ENCODE assay signal across 10 mouse cellular contexts in the genomic region with DNA sequence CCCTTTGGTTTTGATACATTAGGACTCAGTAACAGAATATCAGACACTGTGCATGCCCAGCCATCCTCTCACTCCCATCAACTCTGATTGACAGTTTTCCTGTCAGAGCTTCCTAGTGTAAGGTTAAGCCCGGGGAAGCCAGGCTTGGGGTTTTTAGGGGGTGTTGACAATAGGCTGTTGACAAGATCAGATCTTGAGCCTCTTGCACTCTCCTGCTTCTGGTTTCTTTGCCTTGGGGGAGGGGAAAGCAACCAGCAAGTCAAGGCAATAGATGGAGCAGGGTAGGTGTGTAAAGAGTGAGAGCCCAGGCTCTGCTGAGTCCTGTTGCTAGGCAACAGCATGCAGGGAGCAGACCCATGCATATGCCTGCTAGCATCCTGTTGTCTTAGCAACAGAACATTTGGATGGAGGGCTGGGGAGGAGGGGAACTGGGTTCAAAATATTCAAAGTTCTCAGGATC.
DNase-seq lines count a peak whose midpoint lies in the region; ATAC-seq and TF ChIP-seq lines count a peak whose summit lies in the region.
"Had no signal": no experiment of that assay in that cellular context is flagged by ENCODE, and none has a peak within 500 bp of the region (broad histone marks: within the 10 kb centered on the region; RNA-seq: fewer than 3 reads in every experiment).

No protein-coding gene starts in this region.

- no peaks in the 10 kb centered on the region for H3K27me3 ChIP-seq in forebrain, embryonic 15.5 days
- H3K27me3 ChIP-seq in midbrain, postnatal 0 days (ENCODE audit: insufficient read depth, low read length) = no peaks in the 10 kb centered on the region
- no peaks in the 10 kb centered on the region for H3K27me3 ChIP-seq in liver, embryonic 11.5 days (replicated peaks; ENCODE audit: control insufficient read depth, insufficient read depth, low read length)
- H3K27me3 ChIP-seq in liver, embryonic 12.5 days (replicated peaks) = no peaks in the 10 kb centered on the region
- H3K27me3 ChIP-seq: liver, embryonic 13.5 days had no signal

- ATAC-seq in forebrain, embryonic 15.5 days (replicated peaks) = peak; percentile 99
- peak; percentile 97 for ATAC-seq in midbrain, postnatal 0 days (ENCODE audit: low FRiP score)
- ATAC-seq in liver, embryonic 11.5 days (replicated peaks; ENCODE audit: low FRiP score) = no peak
- ATAC-seq in liver, embryonic 12.5 days = no peak

- H3K9me3 ChIP-seq in forebrain, embryonic 15.5 days = no peaks in the 10 kb centered on the region
- no peaks in the 10 kb centered on the region for H3K9me3 ChIP-seq in midbrain, postnatal 0 days (ENCODE audit: low read length)
- no peaks in the 10 kb centered on the region for H3K9me3 ChIP-seq in liver, embryonic 11.5 days (ENCODE audit: control insufficient read depth, low read length)
- H3K9me3 ChIP-seq in liver, embryonic 12.5 days (replicated peaks) = no peaks in the 10 kb centered on the region
- H3K9me3 ChIP-seq: liver, embryonic 13.5 days had no signal

- H3K9ac ChIP-seq in forebrain, embryonic 15.5 days (replicated peaks) = no peak overlapping the region
- no peak overlapping the region for H3K9ac ChIP-seq in midbrain, postnatal 0 days (replicated peaks; ENCODE audit: low read length, poor library complexity, severe bottlenecking)
- H3K9ac ChIP-seq in liver, embryonic 11.5 days (ENCODE audit: low read depth, low read length) = no peak overlapping the region
- no peak overlapping the region for H3K9ac ChIP-seq in liver, embryonic 12.5 days
- H3K9ac ChIP-seq: liver, embryonic 13.5 days had no signal

- H3K4me2 ChIP-seq in forebrain, embryonic 15.5 days (replicated peaks) = no peak overlapping the region
- H3K4me2 ChIP-seq in midbrain, postnatal 0 days (ENCODE audit: low read depth, low read length, poor library complexity, severe bottlenecking) = 0 out of 2 replicates have a peak overlapping the region, but pooled peaks have one; percentile 16
- H3K4me2 ChIP-seq in liver, embryonic 11.5 days = no peak overlapping the region
- H3K4me2 ChIP-seq in liver, embryonic 12.5 days = no peak overlapping the region
- H3K4me2 ChIP-seq: liver, embryonic 13.5 days had no signal

- H3K27ac ChIP-seq in forebrain, embryonic 15.5 days (replicated peaks) = peak overlapping the region; percentile 50
- peak overlapping the region; percentile 74 for H3K27ac ChIP-seq in midbrain, postnatal 0 days (ENCODE audit: low read depth, low read length)
- no peak overlapping the region for H3K27ac ChIP-seq in liver, embryonic 11.5 days (ENCODE audit: low read depth, low read length)
- H3K27ac ChIP-seq in liver, embryonic 12.5 days = no peak overlapping the region
- H3K27ac ChIP-seq: liver, embryonic 13.5 days had no signal

- H3K4me1 ChIP-seq in forebrain, embryonic 15.5 days = peaks cover 19% of the 10 kb centered on the region
- peaks cover 12% of the 10 kb centered on the region for H3K4me1 ChIP-seq in midbrain, postnatal 0 days (ENCODE audit: insufficient read depth, low read length)
- H3K4me1 ChIP-seq in liver, embryonic 11.5 days (replicated peaks; ENCODE audit: control insufficient read depth, insufficient read depth, low read length) = no peaks in the 10 kb centered on the region
- H3K4me1 ChIP-seq in liver, embryonic 12.5 days = no peaks in the 10 kb centered on the region
- H3K4me1 ChIP-seq: liver, embryonic 13.5 days had no signal

- TF ChIP-seq CTCF in midbrain, postnatal 0 days (IDR thresholded peaks at IDR 0.05) = no peak

- H3K4me3 ChIP-seq in forebrain, embryonic 15.5 days = no peak overlapping the region
- no peak overlapping the region for H3K4me3 ChIP-seq in midbrain, postnatal 0 days (ENCODE audit: low read depth, low read length)
- no peak overlapping the region for H3K4me3 ChIP-seq in liver, embryonic 11.5 days (ENCODE audit: low read depth, low read length)
- no peak overlapping the region for H3K4me3 ChIP-seq in liver, embryonic 12.5 days
- H3K4me3 ChIP-seq: erythroblast, embryonic 14.5 days; liver, embryonic 13.5 days had no signal

- WGBS in forebrain, embryonic 15.5 days = 11% methylated on average over 1 of the region's 1 CpGs
- WGBS in midbrain, postnatal 0 days = 9% methylated on average over 1 of the region's 1 CpGs
- WGBS in liver, embryonic 11.5 days = 33% methylated on average over 1 of the region's 1 CpGs
- WGBS in liver, embryonic 12.5 days (ENCODE audit: insufficient replicate concordance) = 15% methylated on average over 1 of the region's 1 CpGs

- H3K36me3 ChIP-seq in forebrain, embryonic 15.5 days = no peaks in the 10 kb centered on the region
- H3K36me3 ChIP-seq in midbrain, postnatal 0 days (ENCODE audit: insufficient read depth, low read length) = no peaks in the 10 kb centered on the region
- no peaks in the 10 kb centered on the region for H3K36me3 ChIP-seq in liver, embryonic 11.5 days (ENCODE audit: control insufficient read depth, insufficient read depth, low read length)
- H3K36me3 ChIP-seq in liver, embryonic 12.5 days = no peaks in the 10 kb centered on the region
- H3K36me3 ChIP-seq: liver, embryonic 13.5 days had no signal

- DNase-seq in embryo, embryonic 10.5 days (ENCODE audit: low spot score) = peak; percentile 60
- DNase-seq in layer of hippocampus, postnatal 36 days = peak; percentile 69 to 76
- DNase-seq in midbrain, postnatal 0 days (ENCODE audit: low spot score) = peak; percentile 89
- DNase-seq in liver, embryonic 11.5 days (ENCODE audit: low spot score) = no peak
- no peak for DNase-seq in spleen, postnatal 4 days (ENCODE audit: low spot score in 2 of 2)
- DNase-seq in cerebellum, adult 9-11 months = no peak
- DNase-seq: liver, embryonic 13.5 days had no signal

Comparison
In these comparisons a context has a peak if more than half of its experiments do, and no peak if none do; other contexts are left out.
1. DNase-seq: peak in embryo, embryonic 10.5 days (single experiment), layer of hippocampus, postnatal 36 days (2 of 2) and midbrain, postnatal 0 days (single experiment); none in liver, embryonic 11.5 days (single experiment), spleen, postnatal 4 days (0 of 2) and cerebellum, adult 9-11 months (single experiment).
2. ATAC-seq: peak in forebrain, embryonic 15.5 days (single experiment) and midbrain, postnatal 0 days (single experiment); none in liver, embryonic 11.5 days (single experiment) and liver, embryonic 12.5 days (single experiment).
3. H3K27ac ChIP-seq: peak in forebrain, embryonic 15.5 days (single experiment) and midbrain, postnatal 0 days (single experiment); none in liver, embryonic 11.5 days (single experiment) and liver, embryonic 12.5 days (single experiment).